Mouse (Mus musculus): Measurements from ENCODE around the gene Hist1h2bp. TPM values are rescaled to one million over a fixed set of nuclear protein-coding genes. Genes with fewer than 3 reads are reported as not detected.
"Not testable (repeated sequence)": the region's sequence is repeated elsewhere in the genome, so short reads cannot be mapped to it uniquely, and the experiment has no call there.

Gene Hist1h2bp
- polyA plus RNA-seq (2015; fragmentation: Nextera tagmentation; extraction: Ambion mirVana), result 0.56 and 1.8 TPM in 2 replicates

GRCm38 (mm10) chr13:21786899-21787629 is at the start of gene Hist1h2bp, which contains the start of gene Hist1h2an:
Gene Hist1h2bp (plus strand): TSS chr13:21787461.
Gene Hist1h2an (minus strand): TSS chr13:21787218.
- not testable (repeated sequence) for H3K36me3 ChIP-seq; H3K27me3 ChIP-seq (replicated peaks); H3K9me3 ChIP-seq (replicated peaks)
- 0 out of 2 replicates have a peak within 1 kb of the TSS, but pooled peaks have one; percentile 34 for H3K9ac ChIP-seq (replicated peaks)
- peak within 1 kb of the TSS; percentile 40 for H3K4me3 ChIP-seq (replicated peaks)
- ATAC-seq (ENCODE audit: low FRiP score), result peak; percentile 96
- WGBS, result under 1% methylated on average over 38 of the region's 63 CpGs
- peak within 1 kb of the TSS; percentile 72 for H3K27ac ChIP-seq (replicated peaks)
- peak within 1 kb of the TSS; percentile 67 for H3K4me2 ChIP-seq
- H3K4me1 ChIP-seq, result peaks cover 37% of the 10 kb centered on the region

DNA sequence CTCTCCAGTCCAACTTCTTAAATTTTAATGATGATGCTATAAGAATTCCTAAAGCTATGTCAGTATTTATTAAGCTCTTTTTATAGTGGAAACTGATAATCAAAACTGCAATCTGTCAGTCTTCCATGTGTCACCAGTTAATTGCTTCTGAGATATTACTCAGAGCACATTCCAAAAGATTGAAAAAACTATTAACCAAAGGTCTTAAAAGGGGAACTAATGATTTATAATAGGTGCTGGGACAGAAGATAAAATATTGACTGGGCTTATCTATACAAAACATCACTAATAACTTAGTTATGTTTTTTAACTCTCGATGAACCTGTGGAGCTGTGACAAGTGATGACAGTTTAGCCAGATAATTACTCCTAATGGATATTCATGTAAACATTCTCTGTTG is 42.3 kb upstream of the Hist1h2bp start:
- no peak overlapping the region for H3K4me2 ChIP-seq

GRCm38 (mm10) chr13:21749387-21750158 is 37.7 kb upstream of the Hist1h2bp start:
- peak overlapping the region; percentile 48 for H3K4me3 ChIP-seq (replicated peaks)
- WGBS, result 7% methylated on average over 5 of the region's 5 CpGs
- peaks cover 24% of the 10 kb centered on the region for H3K4me1 ChIP-seq
- H3K36me3 ChIP-seq, result no peaks in the 10 kb centered on the region
- H3K4me2 ChIP-seq, result peak overlapping the region; percentile 71
- H3K27ac ChIP-seq (replicated peaks), result peak overlapping the region; percentile 89
- H3K9ac ChIP-seq (replicated peaks), result peak overlapping the region; percentile 55
- H3K9me3 ChIP-seq (replicated peaks), result no peaks in the 10 kb centered on the region
- no peaks in the 10 kb centered on the region for H3K27me3 ChIP-seq (replicated peaks)
- ATAC-seq (ENCODE audit: low FRiP score), result no peak

More for the DNA sequence above, 42.3 kb upstream of the Hist1h2bp start:
- Histone ChIP-seq H3K36me3 (no peaks in the 10 kb centered on the region), H3K4me3 (replicated peaks) (no peak overlapping the region), H3K27ac (replicated peaks) (no peak overlapping the region), H3K27me3 (replicated peaks) (no peaks in the 10 kb centered on the region), H3K9me3 (replicated peaks) (no peaks in the 10 kb centered on the region), H3K4me1 (peaks cover 14% of the 10 kb centered on the region), H3K9ac (replicated peaks) (no peak overlapping the region)
- no peak for ATAC-seq (ENCODE audit: low FRiP score)
- 92% methylated on average over 1 of the region's 1 CpGs for WGBS

- 0% methylated on average over 42 of the region's 56 CpGs for WGBS
- H3K27me3 ChIP-seq (replicated peaks); H3K36me3 ChIP-seq; H3K9me3 ChIP-seq (replicated peaks): not testable (repeated sequence)
- H3K27ac ChIP-seq (replicated peaks), result peak within 1 kb of the TSS; percentile 89
- H3K4me3 ChIP-seq (replicated peaks), result peak within 1 kb of the TSS; percentile 48
- peak; percentile 90 for ATAC-seq (ENCODE audit: low FRiP score)
- H3K4me2 ChIP-seq, result peak within 1 kb of the TSS; percentile 71
- H3K9ac ChIP-seq (replicated peaks), result peak within 1 kb of the TSS; percentile 55
- H3K4me1 ChIP-seq, result peaks cover 28% of the 10 kb centered on the region
Measured at GRCm38 (mm10) chr13:21750159-21751017, 36.9 kb upstream of the Hist1h2bp start, which contains the start of gene Hist1h4k. Gene Hist1h4k (minus strand): TSS chr13:21750505.

- H3K27me3 ChIP-seq (replicated peaks), result no peaks in the 10 kb centered on the region
- H3K4me2 ChIP-seq, result no peak overlapping the region
- no peaks in the 10 kb centered on the region for H3K36me3 ChIP-seq
- H3K4me1 ChIP-seq, result peaks cover 28% of the 10 kb centered on the region
- no peak overlapping the region for H3K4me3 ChIP-seq (replicated peaks)
- H3K9ac ChIP-seq (replicated peaks), result no peak overlapping the region
- ATAC-seq (ENCODE audit: low FRiP score), result no peak
- H3K27ac ChIP-seq (replicated peaks), result no peak overlapping the region
- no peaks in the 10 kb centered on the region for H3K9me3 ChIP-seq (replicated peaks)
Measured at GRCm38 (mm10) chr13:21751417-21751816, 35.8 kb upstream of the Hist1h2bp start.

DNA sequence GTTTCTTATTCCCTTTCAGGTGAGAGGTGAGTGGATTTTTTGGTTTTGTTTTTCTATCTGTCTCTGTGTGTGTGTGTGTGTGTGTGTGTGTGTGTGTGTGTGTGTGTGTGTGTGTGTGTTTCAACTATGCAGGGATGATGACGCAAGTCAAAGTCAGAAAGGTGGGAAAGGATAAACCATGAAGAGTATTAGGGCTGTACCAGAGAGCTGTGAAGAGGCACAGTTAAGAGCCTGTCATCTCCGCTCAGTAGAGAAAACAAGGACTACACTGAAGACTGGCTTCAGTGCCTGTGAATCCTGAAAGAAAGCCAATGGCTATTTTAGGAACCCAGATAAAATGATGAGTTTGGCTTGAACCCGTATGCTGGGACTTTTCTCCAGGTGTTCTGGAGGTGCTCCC is 35.4 kb upstream of the Hist1h2bp start:
- Histone ChIP-seq H3K9me3 (replicated peaks) (no peaks in the 10 kb centered on the region), H3K27me3 (replicated peaks) (no peaks in the 10 kb centered on the region), H3K9ac (replicated peaks) (no peak overlapping the region), H3K27ac (replicated peaks) (no peak overlapping the region; the same call in 1 of the 2 replicates), H3K4me3 (replicated peaks) (no peak overlapping the region), H3K4me2 (no peak overlapping the region), H3K36me3 (no peaks in the 10 kb centered on the region), H3K4me1 (peaks cover 28% of the 10 kb centered on the region)
- 70% methylated on average over 3 of the region's 3 CpGs for WGBS
- no peak for ATAC-seq (ENCODE audit: low FRiP score)

- WGBS, result 53% methylated on average over 3 of the region's 3 CpGs
- H3K4me1 ChIP-seq, result peaks cover 28% of the 10 kb centered on the region
- H3K4me3 ChIP-seq (replicated peaks), result no peak overlapping the region
- no peak overlapping the region; the same call in 1 of the 2 replicates for H3K27ac ChIP-seq (replicated peaks)
- H3K27me3 ChIP-seq (replicated peaks), result no peaks in the 10 kb centered on the region
- no peak for ATAC-seq (ENCODE audit: low FRiP score)
- H3K36me3 ChIP-seq, result no peaks in the 10 kb centered on the region
- no peaks in the 10 kb centered on the region for H3K9me3 ChIP-seq (replicated peaks)
- no peak overlapping the region for H3K4me2 ChIP-seq
- H3K9ac ChIP-seq (replicated peaks), result no peak overlapping the region
Measured at GRCm38 (mm10) chr13:21752356-21752755, 34.9 kb upstream of the Hist1h2bp start.

- WGBS, result 3% methylated on average over 10 of the region's 10 CpGs
- no peak for ATAC-seq (ENCODE audit: low FRiP score)
- Histone ChIP-seq H3K4me2 (peak overlapping the region; percentile 80), H3K9me3 (replicated peaks) (no peaks in the 10 kb centered on the region), H3K27ac (replicated peaks) (peak overlapping the region; percentile 92), H3K4me3 (replicated peaks) (peak overlapping the region; percentile 48), H3K36me3 (no peaks in the 10 kb centered on the region), H3K9ac (replicated peaks) (peak overlapping the region; percentile 58), H3K27me3 (replicated peaks) (no peaks in the 10 kb centered on the region), H3K4me1 (peaks cover 28% of the 10 kb centered on the region)
Measured at GRCm38 (mm10) chr13:21753051-21753523, 34.2 kb upstream of the Hist1h2bp start.

DNA sequence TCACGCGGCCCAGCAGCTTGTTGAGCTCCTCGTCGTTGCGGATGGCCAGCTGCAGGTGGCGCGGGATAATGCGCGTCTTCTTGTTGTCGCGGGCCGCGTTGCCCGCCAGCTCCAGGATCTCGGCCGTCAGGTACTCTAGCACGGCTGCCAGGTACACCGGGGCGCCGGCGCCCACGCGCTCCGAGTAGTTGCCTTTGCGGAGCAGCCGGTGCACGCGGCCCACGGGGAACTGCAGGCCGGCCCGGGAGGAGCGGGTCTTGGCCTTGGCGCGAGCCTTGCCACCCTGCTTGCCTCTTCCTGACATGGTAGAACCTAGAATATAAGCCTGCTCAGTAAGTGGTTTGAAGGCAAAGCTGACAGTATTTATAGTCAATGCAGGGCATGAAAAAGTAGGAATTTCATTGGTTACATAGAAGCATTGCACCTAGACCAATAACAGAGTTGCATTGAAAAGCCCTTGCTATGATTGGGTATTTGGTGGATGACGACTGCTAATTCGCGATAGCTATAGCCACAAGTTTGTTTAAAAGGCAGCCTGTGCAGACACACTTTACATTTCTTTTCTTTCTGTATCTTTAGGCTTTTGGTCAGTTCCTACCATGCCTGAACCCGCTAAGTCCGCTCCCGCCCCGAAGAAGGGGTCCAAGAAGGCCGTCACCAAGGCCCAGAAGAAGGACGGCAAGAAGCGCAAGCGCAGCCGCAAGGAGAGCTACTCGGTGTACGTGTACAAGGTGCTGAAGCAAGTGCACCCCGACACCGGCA is 33.6 kb upstream of the Hist1h2bp start, which contains the start of the genes Hist1h2ak and Hist1h2bn:
Gene Hist1h2ak (minus strand): TSS at position 304 of the 762 bp plus-strand sequence.
Gene Hist1h2bn (plus strand): TSS at position 600 of the 762 bp plus-strand sequence.
- Histone ChIP-seq H3K9ac (replicated peaks) (peak within 1 kb of the TSS; percentile 58), H3K4me3 (replicated peaks) (peak within 1 kb of the TSS; percentile 48), H3K27ac (replicated peaks) (peak within 1 kb of the TSS; percentile 92), H3K4me1 (peaks cover 25% of the 10 kb centered on the region), H3K4me2 (peak within 1 kb of the TSS; percentile 80)
- H3K27me3 ChIP-seq (replicated peaks); H3K36me3 ChIP-seq; H3K9me3 ChIP-seq (replicated peaks): not testable (repeated sequence)
- peak; percentile 95 for ATAC-seq (ENCODE audit: low FRiP score)
- WGBS, result under 1% methylated on average over 39 of the region's 50 CpGs

- under 1% methylated on average over 17 of the region's 26 CpGs for WGBS
- ATAC-seq (ENCODE audit: low FRiP score), result not testable (repeated sequence)
Measured at GRCm38 (mm10) chr13:21754294-21755001, 32.8 kb upstream of the Hist1h2bp start.

More at GRCm38 (mm10) chr13:21754294-21755001, 32.8 kb upstream of the Hist1h2bp start:
- H3K9ac ChIP-seq (replicated peaks); H3K36me3 ChIP-seq; H3K9me3 ChIP-seq (replicated peaks); H3K27me3 ChIP-seq (replicated peaks): not testable (repeated sequence)
- Histone ChIP-seq H3K4me2 (peak overlapping the region; percentile 80), H3K27ac (replicated peaks) (peak overlapping the region; percentile 92), H3K4me1 (peaks cover 20% of the 10 kb centered on the region), H3K4me3 (replicated peaks) (peak overlapping the region; percentile 48)
